In the genomic region with DNA sequence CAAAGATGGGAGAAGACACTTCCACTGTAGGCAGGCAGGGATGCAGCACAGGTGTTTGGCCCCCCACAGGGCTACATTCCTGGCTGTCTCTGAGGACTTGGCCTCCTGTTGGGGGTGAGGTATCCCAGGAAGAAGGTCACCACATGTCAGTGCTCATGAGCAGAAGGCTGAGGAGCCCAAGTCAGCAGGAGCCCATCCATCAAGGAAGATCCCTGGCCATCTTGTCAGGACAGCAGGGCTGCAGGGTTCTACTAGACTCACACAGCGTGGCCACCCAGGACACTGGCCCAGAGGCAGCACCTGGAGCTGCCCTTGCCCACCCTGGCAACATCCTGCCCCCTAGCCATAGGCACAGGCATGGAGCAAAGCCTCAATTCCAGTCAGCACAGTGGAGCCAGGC, we compare ENCODE assay signal across 11 mouse cellular contexts. TPM values are rescaled to one million over a fixed set of nuclear protein-coding genes. Genes with fewer than 3 reads are reported as not detected.
DNase-seq lines count a peak whose midpoint lies in the region; ATAC-seq and TF ChIP-seq lines count a peak whose summit lies in the region.
"Had no signal": no experiment of that assay in that cellular context is flagged by ENCODE, and none has a peak within 500 bp of the region (broad histone marks: within the 10 kb centered on the region; RNA-seq: fewer than 3 reads in every experiment).

No protein-coding gene starts in this region.

- no peaks in the 10 kb centered on the region for H3K9me3 ChIP-seq in heart, embryonic 13.5 days
- H3K9me3 ChIP-seq in heart, embryonic 11.5 days (replicated peaks; ENCODE audit: control insufficient read depth, low read length): no peaks in the 10 kb centered on the region
- no peaks in the 10 kb centered on the region for H3K9me3 ChIP-seq in megakaryocyte, embryonic 14.5 days
- no peaks in the 10 kb centered on the region for H3K9me3 ChIP-seq in stomach, postnatal 0 days (ENCODE audit: control insufficient read depth, low read length)
- H3K9me3 ChIP-seq: forebrain, embryonic 13.5 days had no signal

- H3K27me3 ChIP-seq in heart, embryonic 13.5 days (replicated peaks): no peaks in the 10 kb centered on the region
- H3K27me3 ChIP-seq in heart, embryonic 11.5 days (ENCODE audit: control insufficient read depth, insufficient read depth, low read length): no peaks in the 10 kb centered on the region
- no peaks in the 10 kb centered on the region for H3K27me3 ChIP-seq in megakaryocyte, embryonic 14.5 days (replicated peaks)
- no peaks in the 10 kb centered on the region for H3K27me3 ChIP-seq in stomach, postnatal 0 days (ENCODE audit: control insufficient read depth, insufficient read depth, low read length)
- H3K27me3 ChIP-seq: forebrain, embryonic 13.5 days had no signal

- 61% methylated on average over 1 of the region's 1 CpGs for WGBS in heart, embryonic 13.5 days
- WGBS in heart, embryonic 11.5 days (ENCODE audit: insufficient replicate concordance): 27% methylated on average over 1 of the region's 1 CpGs
- WGBS in stomach, postnatal 0 days: 72% methylated on average over 1 of the region's 1 CpGs

- no peak for DNase-seq in stomach, postnatal 0 days (ENCODE audit: low spot score)
- DNase-seq in cerebellum, adult 18-20 months: no peak
- DNase-seq in layer of hippocampus, postnatal 36 days: no peak
- DNase-seq: lung, adult 2 months had no signal

- TF ChIP-seq CTCF in embryonic fibroblast, embryonic 13.5 days (IDR thresholded peaks at IDR 0.05; ENCODE audit: borderline replicate concordance, insufficient read depth, low read length): no peak
- TF ChIP-seq CTCF in stomach, postnatal 0 days (IDR thresholded peaks at IDR 0.05; ENCODE audit: low read depth): no peak; the same call in 1 of the 2 replicates

- no peak for TF ChIP-seq POLR2A in embryonic fibroblast, embryonic 13.5 days (IDR thresholded peaks at IDR 0.05; ENCODE audit: low read depth, low read length)

- H3K27ac ChIP-seq in heart, embryonic 13.5 days (replicated peaks): peak overlapping the region; percentile 61
- H3K27ac ChIP-seq in heart, embryonic 11.5 days (ENCODE audit: low read depth, low read length): no peak overlapping the region
- peak overlapping the region; percentile 80 for H3K27ac ChIP-seq in embryonic fibroblast, embryonic 13.5 days (ENCODE audit: insufficient read depth, low read length)
- peak overlapping the region; percentile 88 for H3K27ac ChIP-seq in stomach, postnatal 0 days (replicated peaks)
- H3K27ac ChIP-seq: forebrain, embryonic 13.5 days had no signal

- H3K4me1 ChIP-seq in heart, embryonic 13.5 days: peaks cover 49% of the 10 kb centered on the region
- H3K4me1 ChIP-seq in heart, embryonic 11.5 days (ENCODE audit: control insufficient read depth, insufficient read depth, low read length): peaks cover 37% of the 10 kb centered on the region
- peaks cover 90% of the 10 kb centered on the region for H3K4me1 ChIP-seq in megakaryocyte, embryonic 14.5 days
- H3K4me1 ChIP-seq in embryonic fibroblast, embryonic 13.5 days (ENCODE audit: control insufficient read depth, insufficient read depth, low read length): peaks cover 32% of the 10 kb centered on the region
- H3K4me1 ChIP-seq in stomach, postnatal 0 days (replicated peaks; ENCODE audit: control insufficient read depth, insufficient read depth): peaks cover 15% of the 10 kb centered on the region

- peak overlapping the region; percentile 77; the same call in 1 of the 2 replicates for H3K9ac ChIP-seq in heart, embryonic 13.5 days
- no peak overlapping the region for H3K9ac ChIP-seq in heart, embryonic 11.5 days (ENCODE audit: low read depth, low read length)
- H3K9ac ChIP-seq in stomach, postnatal 0 days (ENCODE audit: low read length): peak overlapping the region; percentile 68; the same call in 1 of the 2 replicates

- H3K4me2 ChIP-seq in heart, embryonic 13.5 days: no peak overlapping the region
- H3K4me2 ChIP-seq in heart, embryonic 11.5 days: no peak overlapping the region
- no peak overlapping the region for H3K4me2 ChIP-seq in stomach, postnatal 0 days (replicated peaks; ENCODE audit: low read depth)
- H3K4me2 ChIP-seq: forebrain, embryonic 13.5 days had no signal

- no peak for TF ChIP-seq EP300 in stomach, postnatal 0 days (optimal IDR thresholded peaks at IDR 0.05)

- H3K36me3 ChIP-seq in heart, embryonic 13.5 days: peaks cover 34% of the 10 kb centered on the region
- peaks cover 5% of the 10 kb centered on the region for H3K36me3 ChIP-seq in heart, embryonic 11.5 days (ENCODE audit: control insufficient read depth, insufficient read depth, low read length)
- peaks cover 91% of the 10 kb centered on the region for H3K36me3 ChIP-seq in megakaryocyte, embryonic 14.5 days (replicated peaks; ENCODE audit: low read length)
- H3K36me3 ChIP-seq in stomach, postnatal 0 days (ENCODE audit: control insufficient read depth, insufficient read depth, low read length): peaks cover 5% of the 10 kb centered on the region

- H3K4me3 ChIP-seq in heart, embryonic 13.5 days: no peak overlapping the region
- no peak overlapping the region for H3K4me3 ChIP-seq in heart, embryonic 11.5 days (ENCODE audit: low read depth, low read length)
- peak overlapping the region; percentile 99 for H3K4me3 ChIP-seq in megakaryocyte, embryonic 14.5 days (replicated peaks)
- no peak overlapping the region for H3K4me3 ChIP-seq in embryonic fibroblast, embryonic 13.5 days (ENCODE audit: insufficient read depth, low read length)
- H3K4me3 ChIP-seq in stomach, postnatal 0 days (ENCODE audit: low read depth, low read length): no peak overlapping the region
- H3K4me3 ChIP-seq: forebrain, embryonic 13.5 days had no signal

- ATAC-seq in heart, embryonic 13.5 days (ENCODE audit: extremely low read depth, insufficient number of reproducible peaks, low FRiP score, low TSS enrichment): no peak
- ATAC-seq in heart, embryonic 11.5 days (replicated peaks; ENCODE audit: insufficient number of reproducible peaks, low FRiP score, low TSS enrichment): no peak
- no peak for ATAC-seq in megakaryocyte, adult 5-6 weeks (ENCODE audit: poor library complexity, severe bottlenecking)
- no peak for ATAC-seq in stomach, postnatal 0 days (ENCODE audit: low FRiP score, low TSS enrichment)
- ATAC-seq: forebrain, embryonic 13.5 days; midbrain, embryonic 16.5 days had no signal

RNA-seq across cellular contexts. Expression of a gene that starts 29.0 kb away (rescaled TPM):
- 691 and 741 TPM in 2 replicates for polyA plus RNA-seq in heart, embryonic 13.5 days (2015; fragmentation: Nextera tagmentation; extraction: Ambion mirVana)
- 711 and 729 TPM in 2 replicates for polyA plus RNA-seq in heart, embryonic 11.5 days (2014; fragmentation: Nextera tagmentation; extraction: Ambion mirVana)
- polyA plus RNA-seq in megakaryocyte, embryonic 14.5 days (2012; ENCODE audit: insufficient read depth, low replicate concordance): 3,942 and 9,172 TPM in 2 replicates
- 259 and 303 TPM in 2 replicates for total RNA-seq in megakaryocyte, adult 5-6 weeks (2015)
- 375 and 378 TPM in 2 replicates for total RNA-seq in megakaryocyte, adult 5-6 weeks (2017)
- 214 and 217 TPM in 2 replicates for polyA plus RNA-seq in embryonic fibroblast, embryonic 13.5 days (2011; ENCODE audit: insufficient read length, low read depth, missing spikeins)
- polyA plus RNA-seq in stomach, postnatal 0 days (2015; fragmentation: Nextera tagmentation; extraction: Ambion mirVana): 435 and 445 TPM in 2 replicates
- total RNA-seq in layer of hippocampus, postnatal 36 days (2021): 100 to 1,000 TPM; 445 to 446 TPM

RNA-seq across cellular contexts. Expression of a gene that starts 29.4 kb away (rescaled TPM):
- 9.1 and 10.1 TPM in 2 replicates for polyA plus RNA-seq in heart, embryonic 13.5 days (2015; fragmentation: Nextera tagmentation; extraction: Ambion mirVana)
- 8.4 and 9.6 TPM in 2 replicates for polyA plus RNA-seq in heart, embryonic 11.5 days (2014; fragmentation: Nextera tagmentation; extraction: Ambion mirVana)
- polyA plus RNA-seq in megakaryocyte, embryonic 14.5 days (2012; ENCODE audit: insufficient read depth, low replicate concordance): 151 and 347 TPM in 2 replicates
- 32.4 and 33.0 TPM in 2 replicates for total RNA-seq in megakaryocyte, adult 5-6 weeks (2015)
- total RNA-seq in megakaryocyte, adult 5-6 weeks (2017): 41.9 and 46.7 TPM in 2 replicates
- polyA plus RNA-seq in embryonic fibroblast, embryonic 13.5 days (2011; ENCODE audit: insufficient read length, low read depth, missing spikeins): 50.7 and 53.5 TPM in 2 replicates
- 10.7 and 11.0 TPM in 2 replicates for polyA plus RNA-seq in stomach, postnatal 0 days (2015; fragmentation: Nextera tagmentation; extraction: Ambion mirVana)
- total RNA-seq in layer of hippocampus, postnatal 36 days (2021): 10 to 100 TPM; 17.2 to 20.7 TPM

RNA-seq across cellular contexts. Expression of a gene that starts 36.3 kb away (rescaled TPM):
- polyA plus RNA-seq in heart, embryonic 13.5 days (2015; fragmentation: Nextera tagmentation; extraction: Ambion mirVana): 149 and 154 TPM in 2 replicates
- polyA plus RNA-seq in heart, embryonic 11.5 days (2014; fragmentation: Nextera tagmentation; extraction: Ambion mirVana): 160 and 182 TPM in 2 replicates
- 147 and 260 TPM in 2 replicates for polyA plus RNA-seq in megakaryocyte, embryonic 14.5 days (2012; ENCODE audit: insufficient read depth, low replicate concordance)
- 70.2 and 70.7 TPM in 2 replicates for total RNA-seq in megakaryocyte, adult 5-6 weeks (2015)
- total RNA-seq in megakaryocyte, adult 5-6 weeks (2017): 58.4 and 69.2 TPM in 2 replicates
- 46.3 and 61.0 TPM in 2 replicates for polyA plus RNA-seq in embryonic fibroblast, embryonic 13.5 days (2011; ENCODE audit: insufficient read length, low read depth, missing spikeins)
- 121 and 122 TPM in 2 replicates for polyA plus RNA-seq in stomach, postnatal 0 days (2015; fragmentation: Nextera tagmentation; extraction: Ambion mirVana)
- 10 to 100 TPM; 74.8 to 86.0 TPM for total RNA-seq in layer of hippocampus, postnatal 36 days (2021)

RNA-seq across cellular contexts. Expression of a gene that starts 39.7 kb away (rescaled TPM):
- polyA plus RNA-seq in heart, embryonic 13.5 days (2015; fragmentation: Nextera tagmentation; extraction: Ambion mirVana): 12.0 and 13.0 TPM in 2 replicates
- polyA plus RNA-seq in heart, embryonic 11.5 days (2014; fragmentation: Nextera tagmentation; extraction: Ambion mirVana): 16.5 and 20.0 TPM in 2 replicates
- 153 and 200 TPM in 2 replicates for polyA plus RNA-seq in megakaryocyte, embryonic 14.5 days (2012; ENCODE audit: insufficient read depth, low replicate concordance)
- total RNA-seq in megakaryocyte, adult 5-6 weeks (2015): 58.0 and 60.7 TPM in 2 replicates
- total RNA-seq in megakaryocyte, adult 5-6 weeks (2017): 142 and 146 TPM in 2 replicates
- polyA plus RNA-seq in embryonic fibroblast, embryonic 13.5 days (2011; ENCODE audit: insufficient read length, low read depth, missing spikeins): 80.8 and 91.7 TPM in 2 replicates
- polyA plus RNA-seq in stomach, postnatal 0 days (2015; fragmentation: Nextera tagmentation; extraction: Ambion mirVana): 10.3 and 11.2 TPM in 2 replicates
- total RNA-seq in layer of hippocampus, postnatal 36 days (2021): 10 to 100 TPM; 93.3 to 95.9 TPM

RNA-seq across cellular contexts. Expression of a gene that starts 59.5 kb away (rescaled TPM):
- polyA plus RNA-seq in heart, embryonic 13.5 days (2015; fragmentation: Nextera tagmentation; extraction: Ambion mirVana): 5.5 and 6.5 TPM in 2 replicates
- polyA plus RNA-seq in heart, embryonic 11.5 days (2014; fragmentation: Nextera tagmentation; extraction: Ambion mirVana): 6.2 and 7.5 TPM in 2 replicates
- 375 and 477 TPM in 2 replicates for polyA plus RNA-seq in megakaryocyte, embryonic 14.5 days (2012; ENCODE audit: insufficient read depth, low replicate concordance)
- total RNA-seq in megakaryocyte, adult 5-6 weeks (2015): 135 and 140 TPM in 2 replicates
- total RNA-seq in megakaryocyte, adult 5-6 weeks (2017): 235 and 237 TPM in 2 replicates
- polyA plus RNA-seq in embryonic fibroblast, embryonic 13.5 days (2011; ENCODE audit: insufficient read length, low read depth, missing spikeins): 1.7 and 3.1 TPM in 2 replicates
- polyA plus RNA-seq in stomach, postnatal 0 days (2015; fragmentation: Nextera tagmentation; extraction: Ambion mirVana): 2.0 TPM in 2 replicates
- 1 to 10 TPM; 3.2 to 4.2 TPM for total RNA-seq in layer of hippocampus, postnatal 36 days (2021)
